Mouse (Mus musculus) midbrain, embryonic 10.5 days (tissue): ENCODE measurements at regions not wholly inside any gene's neighbourhood (a gene's known extent, or its start where the extent isn't known, plus 50 kb on each side); places are given as distances from the start of the nearest gene placed in this dataset.

Source experiments
- DNase-seq: peaks from one replicate; pipeline ENCODE4 v3.0.0-alpha.2; 2017; ENCODE audit warnings: low spot score
- H3K27ac ChIP-seq: fragments of 300-500 bp; sonication (generic); replicated peaks from 2 replicates; pipeline ENCODE4 v1.5.1; 2016; ENCODE audit warnings: mild to moderate bottlenecking
- H3K27me3 ChIP-seq: fragments of 300-500 bp; sonication (generic); 2 replicates; pipeline ENCODE4 v1.6.1; 2016; ENCODE audit warnings: low read depth, mild to moderate bottlenecking; ENCODE audit not compliant: poor library complexity, severe bottlenecking
- H3K36me3 ChIP-seq: fragments of 300-500 bp; sonication (generic); 2 replicates; pipeline ENCODE4 v1.6.1; 2016; ENCODE audit warnings: mild to moderate bottlenecking, moderate library complexity
- H3K4me1 ChIP-seq: fragments of 300-500 bp; sonication (generic); 2 replicates; pipeline ENCODE4 v1.6.1; 2016
- H3K4me3 ChIP-seq: fragments of 300-500 bp; sonication (generic); 2 replicates; pipeline ENCODE4 v1.5.1; 2016; ENCODE audit warnings: mild to moderate bottlenecking, moderate library complexity
- H3K9me3 ChIP-seq: fragments of 300-500 bp; sonication (generic); replicated peaks from 2 replicates; pipeline ENCODE4 v1.6.1; 2016; ENCODE audit warnings: mild to moderate bottlenecking
- WGBS: fragments of 180-500 bp; shearing (Covaris S2); methylation state at CpG from one replicate; pipeline ENCODE4 v1.1.7; 2016; 5-methylcytosine and 5-hydroxymethylcytosine counted together

DNA sequence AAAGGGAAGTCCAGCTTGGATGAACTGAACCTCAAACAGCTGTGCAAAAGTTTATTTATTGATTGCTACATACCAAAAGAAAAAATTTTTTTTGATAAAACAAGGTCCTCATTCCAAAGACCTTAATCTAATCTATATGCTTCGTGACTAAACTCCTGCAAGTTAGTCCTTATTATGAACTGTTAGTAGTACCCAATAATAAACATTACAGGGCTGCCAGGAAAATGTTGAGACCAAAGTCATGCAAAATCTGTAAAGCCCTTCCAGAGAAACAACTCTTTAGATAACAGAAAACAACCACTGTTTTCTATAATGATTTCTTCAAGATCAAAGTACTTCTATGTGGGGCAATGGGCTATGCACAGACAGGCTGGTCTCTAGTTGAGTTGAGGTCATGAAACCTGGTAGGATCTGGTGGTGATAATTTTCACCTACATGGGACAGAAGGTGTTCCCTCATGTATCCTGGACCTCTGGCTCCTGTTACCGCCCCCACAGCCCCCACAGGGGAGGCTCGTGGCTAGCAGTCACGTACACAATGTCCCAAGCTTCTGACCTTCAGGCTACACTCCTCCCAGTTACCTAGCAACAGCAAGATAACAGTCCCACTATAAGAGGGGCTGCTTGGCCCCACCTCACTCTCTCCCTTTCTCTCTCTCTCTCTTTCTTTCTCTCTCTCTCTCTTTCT is 76.4 kb upstream of the Cep85l start:
- no peaks in the 10 kb centered on the region for H3K36me3 ChIP-seq
- H3K4me1 ChIP-seq: no peaks in the 10 kb centered on the region
- H3K9me3 ChIP-seq: no peaks in the 10 kb centered on the region
- H3K27me3 ChIP-seq: no peaks in the 10 kb centered on the region
- 66% methylated on average over 4 of the region's 4 CpGs for WGBS
- H3K27ac ChIP-seq: no peak overlapping the region
- no peak for DNase-seq
- H3K4me3 ChIP-seq: no peak overlapping the region

DNA sequence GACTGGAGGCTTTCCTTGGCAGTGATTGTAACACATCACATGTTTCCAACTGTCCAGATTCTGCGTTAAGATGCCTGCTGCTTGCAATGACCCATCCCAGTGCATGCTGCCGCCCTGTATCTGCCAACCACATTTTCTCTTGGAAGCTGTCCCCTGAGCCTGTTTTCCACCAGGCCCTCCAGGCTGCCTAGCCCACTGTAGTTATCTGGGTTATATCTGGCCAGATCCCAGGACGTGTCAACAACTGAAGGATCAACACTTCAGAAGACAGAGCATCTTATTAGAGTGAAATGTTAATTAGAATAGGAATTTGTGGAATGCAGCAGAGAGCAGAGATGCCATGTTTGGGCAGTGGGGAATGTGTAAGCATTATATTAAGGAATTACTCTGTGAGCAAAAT is 65.0 kb upstream of the Cep85l start:
- Histone ChIP-seq H3K9me3 (no peaks in the 10 kb centered on the region), H3K27ac (no peak overlapping the region), H3K4me3 (no peak overlapping the region), H3K36me3 (no peaks in the 10 kb centered on the region), H3K4me1 (no peaks in the 10 kb centered on the region), H3K27me3 (no peaks in the 10 kb centered on the region)
- DNase-seq: no peak
- WGBS: 56% methylated on average over 3 of the region's 3 CpGs

DNA sequence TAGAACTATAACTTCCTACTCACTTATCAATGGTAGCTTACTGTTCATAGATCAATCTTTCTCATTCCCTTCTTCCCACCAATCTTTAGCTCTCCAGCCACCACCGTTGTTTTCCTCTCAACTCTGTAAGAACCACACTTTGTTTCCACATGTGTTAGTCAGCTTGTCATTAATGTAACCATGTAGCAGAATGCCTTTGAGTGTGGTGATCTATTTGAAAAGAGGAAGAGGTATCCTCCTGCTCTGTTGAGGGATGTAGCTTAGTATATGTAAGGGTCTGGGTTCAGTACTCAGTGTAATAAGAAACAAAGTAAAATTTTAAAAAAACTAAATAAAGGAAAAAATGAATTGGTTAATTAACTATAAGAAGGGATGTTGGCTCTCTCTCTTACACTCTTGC is 63.7 kb upstream of the Cep85l start:
- H3K9me3 ChIP-seq: no peaks in the 10 kb centered on the region
- H3K27me3 ChIP-seq: no peaks in the 10 kb centered on the region
- no peak overlapping the region for H3K4me3 ChIP-seq
- no peak overlapping the region for H3K27ac ChIP-seq
- no peaks in the 10 kb centered on the region for H3K4me1 ChIP-seq
- 98% methylated on average over 1 of the region's 1 CpGs for WGBS
- DNase-seq: no peak
- H3K36me3 ChIP-seq: no peaks in the 10 kb centered on the region

DNA sequence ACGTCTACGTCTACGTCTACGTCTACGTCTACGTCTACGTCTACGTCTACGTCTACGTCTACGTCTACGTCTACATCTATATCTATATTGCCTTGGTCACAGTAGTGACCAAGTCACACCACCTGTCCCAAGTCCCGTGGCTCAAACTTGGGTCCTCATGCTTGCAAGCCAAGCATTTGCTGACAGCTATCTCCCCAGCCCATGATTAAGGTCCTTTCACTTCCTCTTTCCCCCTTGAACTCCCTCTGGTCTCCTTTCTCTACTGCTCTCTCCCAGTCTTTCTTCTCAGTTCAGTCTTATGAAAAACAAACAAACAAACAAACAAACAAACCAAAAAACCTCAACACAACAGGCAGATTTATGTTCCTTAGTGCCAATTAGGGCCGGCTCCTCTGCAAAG is 63.2 kb upstream of the Cep85l start:
- Histone ChIP-seq H3K4me3 (no peak overlapping the region), H3K9me3 (no peaks in the 10 kb centered on the region), H3K27me3 (no peaks in the 10 kb centered on the region), H3K36me3 (no peaks in the 10 kb centered on the region), H3K4me1 (no peaks in the 10 kb centered on the region), H3K27ac (no peak overlapping the region)
- no peak for DNase-seq
- 93% methylated on average over 14 of the region's 14 CpGs for WGBS

DNA sequence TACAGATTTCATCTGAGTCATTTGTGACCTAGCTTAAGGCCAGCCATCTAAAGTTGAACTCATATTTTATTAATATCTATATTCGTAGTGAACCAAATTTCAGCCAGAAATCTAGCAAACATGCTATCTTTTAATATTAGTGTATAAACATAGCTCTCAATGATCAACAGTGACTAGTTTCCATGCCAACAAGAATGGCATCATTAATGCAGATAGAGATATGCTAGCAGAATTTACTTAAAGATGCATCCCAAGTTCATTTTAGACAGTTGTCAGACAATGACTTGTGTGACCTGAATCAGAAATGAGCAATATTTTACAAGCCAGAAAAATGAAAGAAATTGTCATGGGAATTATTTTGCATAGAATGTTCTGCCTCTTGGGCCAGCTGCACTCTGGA is 60.5 kb upstream of the Cep85l start:
- peaks cover 11% of the 10 kb centered on the region for H3K4me1 ChIP-seq
- no peak for DNase-seq
- no peak overlapping the region for H3K27ac ChIP-seq
- no peak overlapping the region for H3K4me3 ChIP-seq
- 86% methylated on average over 1 of the region's 1 CpGs for WGBS
- no peaks in the 10 kb centered on the region for H3K36me3 ChIP-seq
- no peaks in the 10 kb centered on the region for H3K27me3 ChIP-seq
- no peaks in the 10 kb centered on the region for H3K9me3 ChIP-seq

DNA sequence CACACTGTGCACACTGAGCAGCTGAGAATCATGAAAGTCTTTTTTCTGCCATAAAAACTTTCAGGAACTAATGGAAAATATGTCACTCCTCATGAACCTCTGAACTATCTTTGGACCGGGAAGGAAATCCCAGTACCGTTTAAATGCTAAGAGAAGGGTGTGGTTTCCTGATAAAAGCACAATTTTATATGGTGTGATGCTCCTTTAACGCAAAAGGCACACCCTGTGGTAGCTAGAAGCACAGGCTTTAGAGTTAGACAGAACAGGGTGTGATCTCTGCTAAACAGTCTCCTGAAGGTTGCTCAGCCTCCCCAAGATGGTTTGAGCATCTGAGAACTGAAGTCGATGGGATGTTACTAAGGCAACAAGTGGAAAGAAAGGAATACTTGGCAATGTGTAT is 58.6 kb upstream of the Cep85l start:
- no peak for DNase-seq
- H3K9me3 ChIP-seq: no peaks in the 10 kb centered on the region
- 89% methylated on average over 4 of the region's 4 CpGs for WGBS
- no peaks in the 10 kb centered on the region for H3K36me3 ChIP-seq
- peaks cover 17% of the 10 kb centered on the region for H3K4me1 ChIP-seq
- no peaks in the 10 kb centered on the region for H3K27me3 ChIP-seq
- H3K27ac ChIP-seq: no peak overlapping the region
- H3K4me3 ChIP-seq: no peak overlapping the region

DNA sequence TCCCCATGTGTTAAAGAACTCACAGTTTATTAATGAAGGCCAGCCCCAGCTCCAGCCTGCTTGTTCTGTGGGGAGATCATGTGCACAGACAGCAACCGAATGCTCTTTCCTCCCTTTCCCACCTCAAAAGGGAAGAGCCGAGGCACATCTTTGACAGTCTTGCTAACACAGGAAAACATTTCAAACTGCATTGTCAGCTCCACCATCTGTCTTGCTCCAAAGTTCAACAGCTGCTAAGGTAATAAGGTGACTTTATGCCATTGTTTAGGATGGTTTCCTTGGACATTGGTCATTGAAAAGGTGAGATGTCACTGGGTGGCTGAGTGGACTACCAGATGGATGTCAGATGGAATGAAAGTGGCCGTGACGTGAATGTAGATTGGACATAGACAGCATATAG is 58.0 kb upstream of the Cep85l start:
- H3K27me3 ChIP-seq: no peaks in the 10 kb centered on the region
- no peak for DNase-seq
- WGBS: 90% methylated on average over 4 of the region's 4 CpGs

DNA sequence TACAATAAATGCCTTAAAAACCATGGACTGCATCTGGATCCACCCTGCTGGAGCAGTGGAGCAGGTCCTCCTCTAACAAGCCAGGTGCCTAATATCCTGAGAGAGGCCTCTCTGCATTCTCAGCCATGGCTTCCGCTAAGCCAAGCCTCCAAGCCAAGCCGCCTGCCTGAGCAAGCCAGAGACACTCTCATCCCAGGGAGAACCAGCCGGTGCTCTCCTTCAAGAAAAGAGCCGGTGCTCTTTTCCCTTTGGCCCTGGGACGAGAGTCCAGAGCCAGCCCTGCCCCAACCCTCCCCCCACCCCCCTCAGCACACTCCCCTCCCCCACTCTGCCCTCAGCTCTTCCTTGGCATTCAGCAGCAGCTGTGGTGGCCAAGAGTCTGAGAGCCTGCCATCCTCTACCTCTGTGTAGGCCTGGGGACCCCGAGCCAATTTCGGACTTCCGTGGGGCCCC is 56.3 kb upstream of the Cep85l start:
- no peaks in the 10 kb centered on the region for H3K27me3 ChIP-seq
- DNase-seq: peak; percentile 12
- H3K27ac ChIP-seq: no peak overlapping the region; the same call in 1 of the 2 replicates
- H3K36me3 ChIP-seq: no peaks in the 10 kb centered on the region
- H3K9me3 ChIP-seq: no peaks in the 10 kb centered on the region
- H3K4me1 ChIP-seq: peaks cover 17% of the 10 kb centered on the region
- WGBS: 71% methylated on average over 8 of the region's 8 CpGs
- no peak overlapping the region for H3K4me3 ChIP-seq

More for the DNA sequence above, 58.0 kb upstream of the Cep85l start:
- Histone ChIP-seq H3K4me3 (no peak overlapping the region), H3K9me3 (no peaks in the 10 kb centered on the region), H3K36me3 (no peaks in the 10 kb centered on the region), H3K4me1 (peaks cover 17% of the 10 kb centered on the region), H3K27ac (no peak overlapping the region)

DNA sequence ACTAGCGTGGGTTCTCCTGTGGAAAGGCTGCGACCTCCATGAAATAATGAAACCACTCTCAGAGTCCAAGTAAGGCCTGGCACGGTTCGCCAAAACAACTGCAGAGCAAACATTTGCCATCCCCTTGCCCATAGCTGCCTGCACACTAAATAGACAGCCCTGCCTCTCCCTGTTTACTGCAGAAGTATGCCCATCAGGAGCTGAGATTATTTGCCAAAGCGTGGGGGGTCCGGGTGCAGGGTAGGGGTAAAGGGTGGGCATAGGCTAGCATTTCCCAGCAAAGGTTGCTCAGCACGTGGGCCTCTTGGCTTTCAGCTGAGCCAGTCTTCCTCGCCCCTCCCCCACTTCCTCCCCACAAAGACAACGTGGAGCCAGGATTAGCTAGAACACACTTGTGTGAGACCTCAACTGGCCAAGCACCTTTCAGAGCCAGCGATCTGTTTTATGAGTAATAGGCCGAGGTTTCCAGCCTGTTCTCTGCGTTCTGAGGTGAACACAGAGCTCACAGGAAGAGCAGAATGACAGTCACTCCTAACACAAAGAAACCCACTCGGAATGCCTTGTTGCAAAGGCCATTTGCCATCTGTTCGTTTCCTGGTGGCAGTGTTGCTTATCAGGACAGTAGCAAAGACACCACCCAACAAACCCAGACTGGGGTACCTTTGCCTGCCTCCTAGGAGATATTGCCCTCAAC is 55.6 kb upstream of the Cep85l start:
- WGBS: 68% methylated on average over 14 of the region's 14 CpGs
- Histone ChIP-seq H3K4me3 (no peak overlapping the region), H3K27ac (peak overlapping the region; percentile 66), H3K27me3 (no peaks in the 10 kb centered on the region), H3K9me3 (no peaks in the 10 kb centered on the region), H3K36me3 (no peaks in the 10 kb centered on the region), H3K4me1 (peaks cover 17% of the 10 kb centered on the region)
- peak; percentile 27 for DNase-seq

DNA sequence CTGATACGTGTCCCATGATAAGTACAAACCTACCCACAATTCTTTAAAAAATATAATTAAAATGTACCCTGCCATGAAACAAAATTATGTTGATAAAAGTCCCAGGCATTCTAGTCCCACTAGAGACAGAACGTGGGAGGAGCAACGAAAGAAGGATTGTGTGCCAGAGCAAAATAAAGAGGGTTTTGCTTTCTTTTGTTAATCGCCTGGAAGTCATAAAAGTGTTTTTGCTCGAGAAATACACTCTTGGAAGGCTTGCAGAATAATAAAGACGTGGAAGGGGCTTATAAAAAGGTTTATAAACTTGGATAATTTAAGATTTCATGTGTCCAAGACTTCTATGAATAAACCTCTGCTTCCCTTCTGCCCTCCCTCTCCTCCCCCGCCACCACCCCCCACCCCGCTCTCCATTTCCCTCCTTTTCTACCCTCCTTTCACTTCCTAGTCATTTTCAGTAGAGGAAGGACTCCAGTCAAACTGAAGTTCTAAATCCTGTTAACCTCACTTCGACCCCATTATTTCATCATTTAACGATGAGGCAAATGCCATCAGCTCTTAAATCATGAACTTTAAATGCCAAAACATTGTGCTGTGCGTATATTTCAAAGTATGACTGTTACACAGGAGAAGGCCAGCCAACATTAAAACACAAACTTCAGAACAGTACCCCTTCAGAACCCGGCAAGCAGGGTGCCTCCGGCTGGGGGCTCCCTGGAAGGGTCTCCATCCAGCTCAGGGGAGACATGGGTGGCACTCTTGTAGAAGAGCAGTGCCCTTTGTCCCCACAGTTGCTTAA is 54.8 kb upstream of the Cep85l start:
- peak overlapping the region; percentile 66 for H3K27ac ChIP-seq
- H3K4me1 ChIP-seq: peaks cover 17% of the 10 kb centered on the region
- H3K9me3 ChIP-seq: no peaks in the 10 kb centered on the region
- DNase-seq: no peak
- WGBS: 85% methylated on average over 13 of the region's 13 CpGs
- H3K4me3 ChIP-seq: no peak overlapping the region
- H3K36me3 ChIP-seq: no peaks in the 10 kb centered on the region
- no peaks in the 10 kb centered on the region for H3K27me3 ChIP-seq

DNA sequence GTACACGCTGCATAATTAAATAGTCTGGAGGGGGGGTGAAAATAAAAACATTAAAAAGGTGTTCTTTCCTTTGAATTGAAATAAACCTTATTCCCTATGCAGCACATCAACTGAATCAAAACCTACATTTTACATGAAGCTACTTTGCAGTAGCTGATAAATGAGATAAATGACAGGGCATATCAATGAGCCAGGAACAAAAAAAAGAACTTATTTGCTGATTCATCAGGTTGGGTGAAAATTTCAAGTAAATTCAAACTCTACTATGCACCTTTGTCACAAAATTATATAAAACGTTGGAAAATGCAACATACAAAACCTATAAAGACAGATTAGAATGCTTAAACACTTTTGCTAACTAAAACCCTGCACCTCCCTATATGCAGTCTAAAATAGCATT is 53.0 kb upstream of the Cep85l start:
- H3K4me3 ChIP-seq: no peak overlapping the region
- H3K27me3 ChIP-seq: no peaks in the 10 kb centered on the region
- H3K9me3 ChIP-seq: no peaks in the 10 kb centered on the region
- H3K4me1 ChIP-seq: peaks cover 17% of the 10 kb centered on the region
- H3K27ac ChIP-seq: no peak overlapping the region
- WGBS: 86% methylated on average over 2 of the region's 2 CpGs
- H3K36me3 ChIP-seq: no peaks in the 10 kb centered on the region
- no peak for DNase-seq

DNA sequence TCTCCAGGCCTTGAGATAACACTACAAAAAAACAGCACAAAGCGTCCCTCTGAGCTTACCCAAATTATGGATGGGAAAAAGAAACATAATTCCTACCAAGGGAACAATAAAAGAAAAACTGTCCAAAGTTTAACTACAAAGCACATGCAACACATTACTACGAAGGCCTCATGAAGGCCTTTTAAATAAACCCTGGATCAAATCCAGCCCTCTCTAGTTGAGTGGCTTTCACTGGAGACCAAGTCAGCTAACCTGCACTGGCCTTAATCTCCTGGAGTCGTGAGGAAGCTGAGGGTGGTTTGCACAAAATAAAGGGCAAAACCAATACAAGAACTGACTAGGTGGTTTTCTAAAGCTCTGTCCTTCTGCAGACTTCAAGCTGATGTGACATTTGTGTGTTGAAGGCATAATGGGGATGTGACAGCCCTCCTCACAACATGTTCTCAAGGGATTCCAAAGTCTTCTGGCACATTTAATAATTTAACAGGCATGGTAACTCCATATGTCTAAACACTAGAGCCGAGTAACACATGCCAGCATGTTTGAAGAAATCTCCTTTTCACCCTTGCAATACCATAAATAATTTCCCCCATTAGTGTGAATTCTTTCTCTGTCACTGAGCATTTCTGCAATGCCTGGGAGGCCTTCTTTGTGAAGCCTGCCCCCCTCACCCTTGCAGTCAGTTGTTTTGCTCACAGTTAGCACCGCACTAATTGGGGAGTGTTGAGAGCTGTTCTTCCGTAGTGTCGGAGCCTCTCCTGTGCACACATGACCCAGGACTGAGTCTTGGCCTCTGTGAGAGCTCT is 50.0 kb upstream of the Cep85l start:
- Histone ChIP-seq H3K27ac (no peak overlapping the region), H3K36me3 (no peaks in the 10 kb centered on the region), H3K27me3 (no peaks in the 10 kb centered on the region), H3K9me3 (no peaks in the 10 kb centered on the region), H3K4me3 (no peak overlapping the region), H3K4me1 (peaks cover under 1% of the 10 kb centered on the region; the same call in 1 of the 2 replicates)
- 69% methylated on average over 7 of the region's 7 CpGs for WGBS
- DNase-seq: no peak
